Comparison of ENCODE assay signal across 11 mouse cellular contexts in genomic region chr1:91917596-91917995, GRCm38 (mm10).
DNase-seq lines count a peak whose midpoint lies in the region; ATAC-seq and TF ChIP-seq lines count a peak whose summit lies in the region.
"Had no signal": no experiment of that assay in that cellular context is flagged by ENCODE, and none has a peak within 500 bp of the region (broad histone marks: within the 10 kb centered on the region; RNA-seq: fewer than 3 reads in every experiment).

No protein-coding gene starts in this region.

- no peak overlapping the region for H3K27ac ChIP-seq in liver, adult 2 months (replicated peaks; ENCODE audit: insufficient read depth, low read depth, low read length)
- no peak overlapping the region for H3K27ac ChIP-seq in liver, embryonic 11.5 days (ENCODE audit: low read depth, low read length)
- H3K27ac ChIP-seq: midbrain, embryonic 13.5 days had no signal

- TF ChIP-seq POLR2A in liver, adult 2 months (IDR thresholded peaks at IDR 0.05; ENCODE audit: extremely low read depth, insufficient read depth, low read length), result no peak

- H3K4me3 ChIP-seq in liver, adult 2 months (ENCODE audit: insufficient read depth, low read depth, low read length), result no peak overlapping the region
- H3K4me3 ChIP-seq in liver, embryonic 11.5 days (ENCODE audit: low read depth, low read length), result no peak overlapping the region
- H3K4me3 ChIP-seq: midbrain, embryonic 13.5 days had no signal

- TF ChIP-seq CTCF in liver, adult 2 months (IDR thresholded peaks at IDR 0.05; ENCODE audit: low read depth, low read length), result no peak

- H3K36me3 ChIP-seq in liver, adult 2 months (ENCODE audit: control insufficient read depth, insufficient read depth, low read length), result no peaks in the 10 kb centered on the region
- H3K36me3 ChIP-seq in liver, embryonic 11.5 days (ENCODE audit: control insufficient read depth, insufficient read depth, low read length), result no peaks in the 10 kb centered on the region
- H3K36me3 ChIP-seq: midbrain, embryonic 13.5 days had no signal

- H3K4me1 ChIP-seq in liver, adult 2 months (ENCODE audit: control insufficient read depth, insufficient read depth, low read length), result peaks cover 5% of the 10 kb centered on the region
- H3K4me1 ChIP-seq in liver, embryonic 11.5 days (replicated peaks; ENCODE audit: control insufficient read depth, insufficient read depth, low read length), result no peaks in the 10 kb centered on the region
- H3K4me1 ChIP-seq: midbrain, embryonic 13.5 days had no signal

- peak; percentile 17 for DNase-seq in liver, adult 2 months (ENCODE audit: extremely low read depth, low read depth, low spot score)
- no peak for DNase-seq in liver, embryonic 11.5 days (ENCODE audit: low spot score)
- DNase-seq in NIH3T3 (ENCODE audit: low read depth) (peak; percentile 88), MN1 (ENCODE audit: low spot score) (no peak)
- DNase-seq in adrenal gland, postnatal 14 days, result peak; percentile 92
- peak; percentile 78 to 89 for DNase-seq in kidney, postnatal 36 days
- no peak for DNase-seq in left cerebral cortex, postnatal 14 days (ENCODE audit: low spot score in 2 of 2)
- no peak for DNase-seq in cerebellum, adult 9-11 months
- DNase-seq: right cerebral cortex, postnatal 14 days; thymus, postnatal 4 days had no signal

- no peak overlapping the region for H3K4me2 ChIP-seq in liver, embryonic 11.5 days
- H3K4me2 ChIP-seq: midbrain, embryonic 13.5 days had no signal

- H3K27me3 ChIP-seq in liver, adult 2 months (ENCODE audit: control insufficient read depth, insufficient read depth, low read length), result no peaks in the 10 kb centered on the region
- no peaks in the 10 kb centered on the region for H3K27me3 ChIP-seq in liver, embryonic 11.5 days (replicated peaks; ENCODE audit: control insufficient read depth, insufficient read depth, low read length)
- H3K27me3 ChIP-seq: midbrain, embryonic 13.5 days had no signal

- no peaks in the 10 kb centered on the region for H3K9me3 ChIP-seq in liver, embryonic 11.5 days (ENCODE audit: control insufficient read depth, low read length)
- H3K9me3 ChIP-seq: midbrain, embryonic 13.5 days had no signal

- no peaks in the 10 kb centered on the region for H3K79me2 ChIP-seq in liver, adult 2 months (ENCODE audit: control insufficient read depth, insufficient read depth, low read length)

- 43% methylated on average over 2 of the region's 2 CpGs for WGBS in liver, adult 2 months
- WGBS in liver, embryonic 11.5 days, result 75% methylated on average over 2 of the region's 2 CpGs

- H3K9ac ChIP-seq in liver, adult 2 months (ENCODE audit: low read depth, low read length), result no peak overlapping the region
- no peak overlapping the region for H3K9ac ChIP-seq in liver, embryonic 11.5 days (ENCODE audit: low read depth, low read length)
- H3K9ac ChIP-seq: midbrain, embryonic 13.5 days had no signal

- intact Hi-C loops in left cerebral cortex, postnatal 14 days (cut with DNase I), result no loop called here

- no peak for ATAC-seq in liver, embryonic 11.5 days (replicated peaks; ENCODE audit: low FRiP score)
- ATAC-seq: midbrain, embryonic 13.5 days had no signal

Comparison
In these comparisons a context has a peak if more than half of its experiments do, and no peak if none do; other contexts are left out.
1. DNase-seq: peak in liver, adult 2 months (single experiment), NIH3T3 (single experiment), adrenal gland, postnatal 14 days (single experiment) and kidney, postnatal 36 days (2 of 2); none in liver, embryonic 11.5 days (single experiment), left cerebral cortex, postnatal 14 days (0 of 2), cerebellum, adult 9-11 months (single experiment) and MN1 (single experiment).